Mouse (Mus musculus): Measurements from ENCODE around the gene Bcl2l11. TPM values are rescaled to one million over a fixed set of nuclear protein-coding genes. Genes with fewer than 3 reads are reported as not detected.
A peak's percentile ranks its signal among the peaks of the same experiment; 100 is the strongest.

Gene Bcl2l11
- polyA plus RNA-seq (2015; fragmentation: Nextera tagmentation; extraction: Ambion mirVana) = 15.7 and 16.5 TPM in 2 replicates

- ATAC-seq (replicated peaks; ENCODE audit: low FRiP score, low read depth) = peak; percentile 85
- no peaks in the 10 kb centered on the region for H3K9me3 ChIP-seq (replicated peaks; ENCODE audit: low read length)
- peaks cover 35% of the 10 kb centered on the region for H3K4me1 ChIP-seq (replicated peaks; ENCODE audit: insufficient read depth, low read length)
- H3K9ac ChIP-seq (ENCODE audit: low read depth, low read length) = peak within 1 kb of the TSS; percentile 80
- TF ChIP-seq CTCF (IDR thresholded peaks at IDR 0.05; ENCODE audit: low read depth) = peak; percentile 70
- H3K36me3 ChIP-seq (ENCODE audit: insufficient read depth, low read length) = peaks cover 6% of the 10 kb centered on the region; the same call in 1 of the 2 replicates
- under 1% methylated on average over 74 of the region's 76 CpGs for WGBS
- H3K4me2 ChIP-seq (ENCODE audit: low read length) = peak within 1 kb of the TSS; percentile 99
- DNase-seq (ENCODE audit: low spot score) = peak; percentile 96
- peak within 1 kb of the TSS; percentile 78 for H3K4me3 ChIP-seq (replicated peaks; ENCODE audit: low read depth, low read length)
- peak within 1 kb of the TSS; percentile 88 for H3K27ac ChIP-seq
- H3K27me3 ChIP-seq (ENCODE audit: insufficient read depth, low read length) = peaks cover 9% of the 10 kb centered on the region; the same call in 1 of the 2 replicates
These were observed at the start of gene Bcl2l11 for GRCm38 (mm10) chr2:128125635-128126470. Gene Bcl2l11, plus strand, starts transcription at chr2:128126038.

- H3K9ac ChIP-seq (ENCODE audit: low read depth, low read length) = no peak overlapping the region
- H3K27ac ChIP-seq = no peak overlapping the region
- no peaks in the 10 kb centered on the region for H3K4me1 ChIP-seq (replicated peaks; ENCODE audit: insufficient read depth, low read length)
- TF ChIP-seq CTCF (IDR thresholded peaks at IDR 0.05; ENCODE audit: low read depth) = no peak
- H3K4me3 ChIP-seq (replicated peaks; ENCODE audit: low read depth, low read length) = no peak overlapping the region
- DNase-seq (ENCODE audit: low spot score) (no peak), ATAC-seq (replicated peaks; ENCODE audit: low FRiP score, low read depth) (no peak)
- no peaks in the 10 kb centered on the region for H3K36me3 ChIP-seq (ENCODE audit: insufficient read depth, low read length)
- no peak overlapping the region for H3K4me2 ChIP-seq (ENCODE audit: low read length)
- no peaks in the 10 kb centered on the region for H3K9me3 ChIP-seq (replicated peaks; ENCODE audit: low read length)
- WGBS = 77% methylated on average over 4 of the region's 4 CpGs
- H3K27me3 ChIP-seq (ENCODE audit: insufficient read depth, low read length) = no peaks in the 10 kb centered on the region
These were observed 48.9 kb upstream of the Bcl2l11 start for GRCm38 (mm10) chr2:128076936-128077335.

- Histone ChIP-seq H3K4me3 (replicated peaks; ENCODE audit: low read depth, low read length) (no peak overlapping the region), H3K9me3 (replicated peaks; ENCODE audit: low read length) (no peaks in the 10 kb centered on the region), H3K9ac (ENCODE audit: low read depth, low read length) (no peak overlapping the region), H3K36me3 (ENCODE audit: insufficient read depth, low read length) (no peaks in the 10 kb centered on the region), H3K27ac (no peak overlapping the region), H3K27me3 (ENCODE audit: insufficient read depth, low read length) (no peaks in the 10 kb centered on the region), H3K4me1 (replicated peaks; ENCODE audit: insufficient read depth, low read length) (no peaks in the 10 kb centered on the region), H3K4me2 (ENCODE audit: low read length) (no peak overlapping the region)
- ATAC-seq (replicated peaks; ENCODE audit: low FRiP score, low read depth) (no peak), DNase-seq (ENCODE audit: low spot score) (peak; percentile 72)
- TF ChIP-seq CTCF (IDR thresholded peaks at IDR 0.05; ENCODE audit: low read depth) = peak; percentile 83
- 30% methylated on average over 5 of the region's 5 CpGs for whole genome bisulfite sequencing
These were observed 47.0 kb upstream of the Bcl2l11 start for GRCm38 (mm10) chr2:128078859-128079258.

- no peak overlapping the region for H3K4me3 ChIP-seq (replicated peaks; ENCODE audit: low read depth, low read length)
- 71% methylated on average over 6 of the region's 6 CpGs for WGBS
- no peak for TF ChIP-seq CTCF (IDR thresholded peaks at IDR 0.05; ENCODE audit: low read depth)
These were observed 46.5 kb upstream of the Bcl2l11 start for GRCm38 (mm10) chr2:128079316-128079715.

GRCm38 (mm10) chr2:128083844-128084243, 42.0 kb upstream of the Bcl2l11 start:
- WGBS = 19% methylated on average over 3 of the region's 3 CpGs
- Histone ChIP-seq H3K4me1 (replicated peaks; ENCODE audit: insufficient read depth, low read length) (peaks cover 10% of the 10 kb centered on the region; the same call in 1 of the 2 replicates), H3K27ac (no peak overlapping the region), H3K4me2 (ENCODE audit: low read length) (no peak overlapping the region), H3K9me3 (replicated peaks; ENCODE audit: low read length) (no peaks in the 10 kb centered on the region), H3K36me3 (ENCODE audit: insufficient read depth, low read length) (no peaks in the 10 kb centered on the region), H3K27me3 (ENCODE audit: insufficient read depth, low read length) (no peaks in the 10 kb centered on the region), H3K9ac (ENCODE audit: low read depth, low read length) (no peak overlapping the region), H3K4me3 (replicated peaks; ENCODE audit: low read depth, low read length) (no peak overlapping the region)
- TF ChIP-seq CTCF (IDR thresholded peaks at IDR 0.05; ENCODE audit: low read depth) = no peak
- DNase-seq (ENCODE audit: low spot score) (peak; percentile 89), ATAC-seq (replicated peaks; ENCODE audit: low FRiP score, low read depth) (no peak)

More at GRCm38 (mm10) chr2:128079316-128079715, 46.5 kb upstream of the Bcl2l11 start:
- Histone ChIP-seq H3K4me1 (replicated peaks; ENCODE audit: insufficient read depth, low read length) (no peaks in the 10 kb centered on the region), H3K27ac (no peak overlapping the region), H3K27me3 (ENCODE audit: insufficient read depth, low read length) (no peaks in the 10 kb centered on the region), H3K4me2 (ENCODE audit: low read length) (no peak overlapping the region), H3K36me3 (ENCODE audit: insufficient read depth, low read length) (no peaks in the 10 kb centered on the region), H3K9me3 (replicated peaks; ENCODE audit: low read length) (no peaks in the 10 kb centered on the region), H3K9ac (ENCODE audit: low read depth, low read length) (no peak overlapping the region)
- no peak for ATAC-seq (replicated peaks; ENCODE audit: low FRiP score, low read depth)
- DNase-seq (ENCODE audit: low spot score) = no peak

- peaks cover 10% of the 10 kb centered on the region; the same call in 1 of the 2 replicates for H3K4me1 ChIP-seq (replicated peaks; ENCODE audit: insufficient read depth, low read length)
- WGBS = 70% methylated on average over 5 of the region's 5 CpGs
These were observed 41.2 kb upstream of the Bcl2l11 start for GRCm38 (mm10) chr2:128084607-128085006.

More at GRCm38 (mm10) chr2:128084607-128085006, 41.2 kb upstream of the Bcl2l11 start:
- no peaks in the 10 kb centered on the region for H3K27me3 ChIP-seq (ENCODE audit: insufficient read depth, low read length)
- no peak overlapping the region for H3K27ac ChIP-seq
- no peaks in the 10 kb centered on the region for H3K36me3 ChIP-seq (ENCODE audit: insufficient read depth, low read length)
- TF ChIP-seq CTCF (IDR thresholded peaks at IDR 0.05; ENCODE audit: low read depth) = no peak
- DNase-seq (ENCODE audit: low spot score) = no peak
- H3K4me2 ChIP-seq (ENCODE audit: low read length) = no peak overlapping the region
- no peak for ATAC-seq (replicated peaks; ENCODE audit: low FRiP score, low read depth)
- H3K9ac ChIP-seq (ENCODE audit: low read depth, low read length) = no peak overlapping the region
- H3K9me3 ChIP-seq (replicated peaks; ENCODE audit: low read length) = no peaks in the 10 kb centered on the region
- H3K4me3 ChIP-seq (replicated peaks; ENCODE audit: low read depth, low read length) = no peak overlapping the region

Data from kidney, postnatal 0 days (tissue).